Mouse (Mus musculus) heart, adult 2 months (tissue): ENCODE measurements at regions not wholly inside any gene's neighbourhood (a gene's known extent, or its start where the extent isn't known, plus 50 kb on each side); places are given as distances from the start of the nearest gene placed in this dataset.

Experiments used
- DNase-seq, 2 experiments: peaks; one replicate each; pipeline ENCODE4 v3.0.0; 2021
- H3K27ac ChIP-seq: fragments of 200-600 bp; 2 replicates; pipeline ENCODE4 v1.8.1; 2022
- H3K27me3 ChIP-seq: fragments of 200-500 bp; 2 replicates; pipeline ENCODE4 v1.6.1; 2012; ENCODE audit warnings: mild to moderate bottlenecking, low read length, inconsistent platforms, mixed read lengths; ENCODE audit not compliant: control insufficient read depth, insufficient read depth
- H3K36me3 ChIP-seq: fragments of 200-500 bp; 2 replicates; pipeline ENCODE4 v1.6.1; 2012; ENCODE audit warnings: low read length, inconsistent platforms; ENCODE audit not compliant: control insufficient read depth, insufficient read depth
- H3K4me1 ChIP-seq: fragments of 200-500 bp; 2 replicates; pipeline ENCODE4 v1.6.1; 2011; ENCODE audit warnings: low read length; ENCODE audit not compliant: control insufficient read depth, insufficient read depth
- H3K4me3 ChIP-seq: fragments of 200-600 bp; 2 replicates; pipeline ENCODE4 v1.8.1; 2022
- H3K79me2 ChIP-seq: fragments of 200-500 bp; replicated peaks from 2 replicates; pipeline ENCODE4 v1.6.1; 2012; ENCODE audit warnings: mild to moderate bottlenecking, inconsistent platforms, low read length, moderate library complexity, mixed read lengths; ENCODE audit not compliant: control insufficient read depth, insufficient read depth
- H3K9ac ChIP-seq: fragments of 200-500 bp; 2 replicates; pipeline ENCODE4 v1.6.1; 2012; ENCODE audit warnings: low read depth, mild to moderate bottlenecking, control low read depth, inconsistent platforms, low read length, mixed read lengths
- CTCF ChIP-seq: fragments of 200-600 bp; IDR thresholded peaks from 2 replicates; pipeline ENCODE4 v1.8.1; 2022; ENCODE audit warnings: antibody characterized with exemption, mild to moderate bottlenecking, moderate library complexity
- EP300 ChIP-seq: fragments of 200-500 bp; IDR thresholded peaks from 2 replicates; pipeline ENCODE4 v1.6.1; 2011; ENCODE audit warnings: low read depth, low read length, control low read depth; ENCODE audit not compliant: insufficient read depth
- POLR2A ChIP-seq: fragments of 200-500 bp; IDR thresholded peaks from 2 replicates; pipeline ENCODE4 v1.6.1; 2011; ENCODE audit warnings: mild to moderate bottlenecking, low read depth, low read length, control low read depth; ENCODE audit not compliant: insufficient read depth
- WGBS: fragments of 180-500 bp; shearing (Covaris S2); methylation state at CpG from one replicate; pipeline ENCODE4 v1.1.7; 2018; 5-methylcytosine and 5-hydroxymethylcytosine counted together
- intact Hi-C: fragments of 180-260 bp; cut with DNase I; formaldehyde crosslinking; loops from one replicate; pipeline ENCODE4 v1.15.1; 2025

DNA sequence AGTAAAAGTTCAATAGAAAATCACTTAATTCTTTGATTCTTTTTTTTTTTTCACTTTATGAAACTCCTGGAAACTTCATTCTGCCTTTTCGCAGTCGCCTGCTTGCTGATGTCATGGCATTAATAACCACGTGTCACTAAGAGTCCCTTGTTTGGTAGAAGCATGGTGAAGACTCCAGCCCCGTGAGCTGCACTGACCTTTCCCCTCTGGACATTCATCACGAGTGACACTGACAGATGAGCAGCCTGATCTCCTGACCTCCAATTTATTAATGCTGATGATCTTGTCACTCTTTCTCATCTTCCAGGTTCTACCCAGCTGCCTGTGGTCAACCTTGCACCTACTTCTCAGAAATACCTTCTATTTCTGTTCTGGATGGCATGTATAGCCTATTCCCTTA is 867.1 kb upstream of the Slit2 start:
- DNase-seq, result no peak
- H3K36me3 ChIP-seq, result no peaks in the 10 kb centered on the region
- H3K79me2 ChIP-seq, result no peaks in the 10 kb centered on the region
- no peak overlapping the region for H3K9ac ChIP-seq
- no peaks in the 10 kb centered on the region for H3K4me1 ChIP-seq
- 66% methylated on average over 5 of the region's 5 CpGs for WGBS
- no peaks in the 10 kb centered on the region for H3K27me3 ChIP-seq
- H3K27ac ChIP-seq, result no peak overlapping the region
- TF ChIP-seq CTCF, result no peak
- TF ChIP-seq EP300, result no peak
- TF ChIP-seq POLR2A, result no peak
- no peak overlapping the region for H3K4me3 ChIP-seq
- intact Hi-C loops, result no loop called here

DNA sequence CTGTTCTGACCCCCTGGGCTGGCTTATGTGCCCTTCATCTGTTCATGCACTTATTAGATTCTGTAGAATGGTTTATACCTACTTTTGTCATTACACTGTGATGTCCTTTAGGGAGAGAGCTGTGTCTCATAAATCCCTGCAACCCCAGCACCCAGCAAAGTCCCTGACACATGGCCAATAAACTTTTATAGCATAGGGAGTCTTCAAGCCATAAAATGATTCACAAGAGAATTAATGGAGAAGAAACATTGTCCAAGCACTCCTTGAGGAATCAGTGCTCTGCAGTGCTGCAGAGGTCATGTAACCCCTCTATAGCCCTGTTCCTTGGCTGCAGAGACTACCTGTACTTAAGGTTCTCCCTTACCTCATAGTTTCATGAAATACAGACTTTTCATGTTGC is 887.2 kb upstream of the Slit2 start:
- H3K9ac ChIP-seq, result no peak overlapping the region
- H3K27ac ChIP-seq, result no peak overlapping the region
- no peak overlapping the region for H3K4me3 ChIP-seq
- intact Hi-C loops, result no loop called here
- H3K79me2 ChIP-seq, result no peaks in the 10 kb centered on the region
- TF ChIP-seq EP300 (no peak), POLR2A (no peak), CTCF (no peak)
- H3K36me3 ChIP-seq, result no peaks in the 10 kb centered on the region
- H3K4me1 ChIP-seq, result no peaks in the 10 kb centered on the region
- H3K27me3 ChIP-seq, result no peaks in the 10 kb centered on the region
- DNase-seq, result no peak

DNA sequence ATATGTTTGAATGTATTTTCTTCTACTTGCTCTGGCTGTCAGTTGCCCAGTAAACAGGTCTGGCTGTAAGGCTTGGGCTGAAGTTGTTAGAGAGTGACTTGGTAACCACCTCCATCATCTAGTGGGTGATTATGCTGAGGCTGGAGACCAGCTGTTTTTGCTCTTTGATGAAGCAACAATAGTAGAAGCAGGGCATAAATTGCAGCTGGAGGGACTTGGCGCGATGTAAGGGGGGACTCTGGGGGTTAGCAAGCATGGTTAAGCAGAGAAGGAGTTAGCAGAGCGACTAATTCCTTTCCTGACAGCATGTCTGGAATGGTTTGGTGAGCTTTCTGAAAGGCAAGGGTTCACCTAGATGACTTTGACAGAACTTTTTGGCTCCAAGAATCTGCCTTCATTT is 930.0 kb upstream of the Slit2 start:
- DNase-seq, result peak; percentile 17 to 19
- no peak for TF ChIP-seq EP300
- TF ChIP-seq CTCF, result no peak
- TF ChIP-seq POLR2A, result no peak
- Histone ChIP-seq H3K36me3 (no peaks in the 10 kb centered on the region), H3K79me2 (no peaks in the 10 kb centered on the region), H3K27me3 (no peaks in the 10 kb centered on the region), H3K4me3 (no peak overlapping the region), H3K9ac (no peak overlapping the region), H3K27ac (no peak overlapping the region), H3K4me1 (no peaks in the 10 kb centered on the region)
- 57% methylated on average over 3 of the region's 3 CpGs for WGBS
- intact Hi-C loops, result no loop called here

DNA sequence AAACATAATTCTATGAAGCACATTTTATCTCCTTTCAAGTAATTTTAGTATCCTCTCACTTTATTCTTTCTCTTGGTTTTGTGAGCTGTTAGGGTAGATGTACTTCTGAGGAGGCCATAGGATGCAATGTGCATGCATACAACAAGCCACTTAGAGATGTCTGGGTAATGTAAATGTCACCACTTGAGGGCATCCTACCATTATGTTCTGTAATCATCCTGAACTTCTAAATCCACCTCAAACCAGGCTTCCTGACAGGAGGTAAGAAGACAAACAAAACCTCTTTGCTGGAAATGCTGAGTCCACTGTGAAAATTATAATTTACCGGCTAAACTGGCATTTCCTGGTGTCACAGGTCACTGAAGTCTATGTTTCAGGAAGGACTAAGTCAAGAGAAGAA is 946.2 kb upstream of the Slit2 start:
- no peak for DNase-seq
- Histone ChIP-seq H3K27ac (no peak overlapping the region), H3K4me3 (no peak overlapping the region), H3K79me2 (no peaks in the 10 kb centered on the region), H3K36me3 (no peaks in the 10 kb centered on the region), H3K4me1 (no peaks in the 10 kb centered on the region), H3K27me3 (no peaks in the 10 kb centered on the region), H3K9ac (no peak overlapping the region)
- WGBS, result 27% methylated on average over 1 of the region's 1 CpGs
- intact Hi-C loops, result no loop called here
- peak; percentile 28 for TF ChIP-seq CTCF
- TF ChIP-seq POLR2A, result no peak

DNA sequence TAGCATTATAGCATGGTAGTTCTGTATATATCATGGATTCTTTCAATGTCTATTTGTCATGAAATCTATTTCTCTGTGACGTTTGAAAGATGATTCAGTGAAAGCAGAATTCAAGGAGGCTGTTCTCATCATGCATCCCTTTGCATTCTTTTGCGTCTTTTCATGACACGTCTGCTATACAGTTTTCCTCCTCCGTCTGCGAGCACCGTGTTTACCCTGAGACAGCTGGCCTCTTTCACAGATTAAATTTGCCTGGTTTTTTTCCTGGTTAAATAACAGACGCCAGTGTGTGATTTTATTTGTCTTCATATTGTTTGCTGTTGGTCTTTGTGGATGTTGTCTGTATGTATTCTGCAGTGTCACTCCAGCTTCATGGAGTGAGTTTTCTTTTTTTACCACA is 948.9 kb upstream of the Slit2 start:
- H3K79me2 ChIP-seq, result no peaks in the 10 kb centered on the region
- DNase-seq, result no peak
- intact Hi-C loops, result no loop called here

DNA sequence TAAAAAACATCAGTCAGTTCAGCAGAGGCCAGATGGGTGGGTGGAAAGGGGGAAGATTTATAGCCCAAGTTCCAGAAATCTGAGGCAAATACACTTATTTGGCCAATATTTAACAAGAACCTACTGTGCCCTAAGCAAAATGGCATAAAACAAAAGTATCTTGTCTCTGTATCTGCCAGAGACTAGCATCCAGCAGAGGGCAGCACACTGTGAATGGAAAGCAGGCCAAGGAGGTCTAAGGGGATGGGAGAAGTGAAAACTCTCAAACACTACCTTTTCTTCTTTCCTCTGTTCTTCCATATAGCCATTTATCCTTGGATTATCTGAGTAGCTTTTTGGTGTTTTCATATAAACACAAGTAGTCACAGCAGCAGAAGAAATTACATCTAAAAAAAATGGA is 968.6 kb upstream of the Slit2 start:
- intact Hi-C loops, result loop anchor here (10.0 kb wide), 1 partner anchor 1230 kb away; no protein-coding TSS in a partner anchor
- TF ChIP-seq CTCF (peak; percentile 69), EP300 (no peak)
- H3K27me3 ChIP-seq, result no peaks in the 10 kb centered on the region
- no peaks in the 10 kb centered on the region for H3K36me3 ChIP-seq
- H3K79me2 ChIP-seq, result no peaks in the 10 kb centered on the region
- peak; percentile 7 to 43 for DNase-seq
- H3K4me1 ChIP-seq, result no peaks in the 10 kb centered on the region
- no peak overlapping the region for H3K27ac ChIP-seq
- H3K4me3 ChIP-seq, result no peak overlapping the region
- H3K9ac ChIP-seq, result no peak overlapping the region

More for the DNA sequence above, 948.9 kb upstream of the Slit2 start:
- Histone ChIP-seq H3K27me3 (no peaks in the 10 kb centered on the region), H3K36me3 (no peaks in the 10 kb centered on the region), H3K9ac (no peak overlapping the region), H3K27ac (no peak overlapping the region), H3K4me1 (no peaks in the 10 kb centered on the region), H3K4me3 (no peak overlapping the region)
- TF ChIP-seq EP300, result no peak
- TF ChIP-seq CTCF, result no peak
- TF ChIP-seq POLR2A, result no peak
- WGBS, result 61% methylated on average over 7 of the region's 7 CpGs

DNA sequence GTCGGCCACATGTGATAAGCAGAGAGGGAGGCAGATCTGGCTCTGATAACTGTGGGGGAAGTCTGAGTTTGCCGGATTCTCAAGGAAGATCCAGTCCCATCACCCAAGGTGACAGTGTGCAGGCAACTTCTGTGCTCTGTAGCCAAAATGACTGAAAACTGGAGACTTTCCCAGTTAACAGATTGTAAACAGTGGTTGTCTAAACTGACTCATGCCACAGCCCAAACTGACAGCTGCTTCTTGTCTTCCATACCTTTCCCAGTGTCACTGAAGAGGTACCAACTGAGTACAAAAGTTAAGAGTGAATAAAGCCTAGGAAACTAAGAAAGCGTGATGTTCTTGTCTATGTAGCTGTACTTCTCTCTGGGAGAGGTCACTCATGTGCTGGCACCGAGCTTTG is 990.4 kb upstream of the Slit2 start:
- no peak overlapping the region for H3K9ac ChIP-seq
- 42% methylated on average over 4 of the region's 4 CpGs for WGBS
- no peaks in the 10 kb centered on the region for H3K36me3 ChIP-seq
- no peak overlapping the region for H3K27ac ChIP-seq
- H3K4me1 ChIP-seq, result no peaks in the 10 kb centered on the region
- DNase-seq, result no peak
- H3K4me3 ChIP-seq, result no peak overlapping the region
- TF ChIP-seq EP300 (no peak), POLR2A (no peak), CTCF (no peak)
- intact Hi-C loops, result no loop called here
- H3K79me2 ChIP-seq, result no peaks in the 10 kb centered on the region
- H3K27me3 ChIP-seq, result no peaks in the 10 kb centered on the region
